Mouse (Mus musculus) cerebellum, postnatal 4 days (tissue): ENCODE measurements around the gene Pprc1.

Source experiments
- DNase-seq, 2 experiments: peaks; one replicate each; pipeline ENCODE4 v3.0.0; 2022; ENCODE audit warnings: low spot score in 2 of 2, mixed read lengths in 1 of 2

Pprc1 gene

GRCm38 (mm10) chr19:46055752-46056387 is 11.2 kb downstream of the Pprc1 start:
- no peak for DNase-seq

GRCm38 (mm10) chr19:46056388-46056946 is 11.8 kb downstream of the Pprc1 start:
- DNase-seq, result peak; percentile 73 to 91

GRCm38 (mm10) chr19:46056947-46057607 is 12.4 kb downstream of the Pprc1 start:
- DNase-seq, result peak; percentile 52 to 77

- DNase-seq, result no peak
Measured at GRCm38 (mm10) chr19:46058466-46058865, 13.8 kb downstream of the Pprc1 start.

- DNase-seq, result no peak
Measured at GRCm38 (mm10) chr19:46060845-46061244, 16.2 kb downstream of the Pprc1 start.

GRCm38 (mm10) chr19:46068054-46068453 is 23.4 kb downstream of the Pprc1 start:
- DNase-seq, result no peak

GRCm38 (mm10) chr19:46073285-46073684 is 28.6 kb downstream of the Pprc1 start:
- no peak for DNase-seq

GRCm38 (mm10) chr19:46074266-46074665 is 29.6 kb downstream of the Pprc1 start:
- no peak for DNase-seq

- DNase-seq, result peak; percentile 98
Measured at GRCm38 (mm10) chr19:46075616-46076607, 31.2 kb downstream of the Pprc1 start, which contains the start of gene Nolc1. Gene Nolc1 (plus strand): TSS chr19:46075863.

GRCm38 (mm10) chr19:46078535-46078934 is 33.8 kb downstream of the Pprc1 start:
- no peak for DNase-seq

- no peak for DNase-seq
Measured at GRCm38 (mm10) chr19:46085185-46085584, 40.5 kb downstream of the Pprc1 start.

GRCm38 (mm10) chr19:46086337-46086736 is 41.7 kb downstream of the Pprc1 start:
- peak in 1 of 2 experiments; percentile 56 for DNase-seq

- no peak for DNase-seq
Measured at GRCm38 (mm10) chr19:46087871-46088270, 43.2 kb downstream of the Pprc1 start.

- DNase-seq, result no peak
Measured at GRCm38 (mm10) chr19:46091641-46092040, 47.0 kb downstream of the Pprc1 start.

GRCm38 (mm10) chr19:46094144-46094543 is 49.5 kb downstream of the Pprc1 start:
- DNase-seq, result no peak

- DNase-seq, result no peak
Measured at GRCm38 (mm10) chr19:46095291-46095690, 50.6 kb downstream of the Pprc1 start.

- DNase-seq, result no peak
Measured at GRCm38 (mm10) chr19:46096396-46096795, 51.7 kb downstream of the Pprc1 start.

GRCm38 (mm10) chr19:46099561-46099960 is 54.9 kb downstream of the Pprc1 start:
- DNase-seq, result no peak

GRCm38 (mm10) chr19:46103437-46104186 is 58.9 kb downstream of the Pprc1 start:
- DNase-seq, result no peak

- DNase-seq, result no peak
Measured at GRCm38 (mm10) chr19:46104187-46104557, 59.5 kb downstream of the Pprc1 start.

- no peak for DNase-seq
Measured at GRCm38 (mm10) chr19:46110214-46110613, 65.5 kb downstream of the Pprc1 start.
